Mouse (Mus musculus): ENCODE results near the gene H1fx.
"Not testable (repeated sequence)": the region's sequence is repeated elsewhere in the genome, so short reads cannot be mapped to it uniquely, and the experiment has no call there.

GRCm38 (mm10) chr6:87962457-87962856 lies 19.0 kb downstream of the H1fx start:
- not testable (repeated sequence) for TF ChIP-seq CTCF, EP300 (IDR thresholded peaks at IDR 0.05; ENCODE audit: low read depth)
